Mouse (Mus musculus) liver, postnatal 0 days (tissue): Measurements from ENCODE around the gene Slc12a4. TPM values are rescaled to one million over a fixed set of nuclear protein-coding genes. Genes with fewer than 3 reads are reported as not detected.
A peak's percentile ranks its signal among the peaks of the same experiment; 100 is the strongest.

ENCODE experiments used
- ATAC-seq: fragments of 200-750 bp; cut with Nextera tagmentation; 2 replicates; pipeline ENCODE4 v1.8.0; 2017; ENCODE audit warnings: mild to moderate bottlenecking, moderate library complexity
- DNase-seq: peaks from one replicate; pipeline ENCODE4 v3.0.0-alpha.2; 2016
- H3K27ac ChIP-seq: fragments of 300-500 bp; sonication (generic); 2 replicates; pipeline ENCODE4 v1.5.1; 2014; ENCODE audit warnings: antibody characterized with exemption, moderate library complexity, mild to moderate bottlenecking, low read depth
- H3K27me3 ChIP-seq: fragments of 300-500 bp; sonication (generic); 2 replicates; pipeline ENCODE4 v1.6.1; 2014; ENCODE audit warnings: low read length, control low read depth, mixed read lengths; ENCODE audit not compliant: insufficient read depth
- H3K36me3 ChIP-seq: fragments of 300-500 bp; sonication (generic); replicated peaks from 2 replicates; pipeline ENCODE4 v1.6.1; 2014; ENCODE audit warnings: mild to moderate bottlenecking, control low read depth, low read length, moderate library complexity, mixed read lengths; ENCODE audit not compliant: insufficient read depth
- H3K4me1 ChIP-seq: fragments of 300-500 bp; sonication (generic); 2 replicates; pipeline ENCODE4 v1.6.1; 2014; ENCODE audit warnings: antibody characterized with exemption, mild to moderate bottlenecking, control low read depth; ENCODE audit not compliant: insufficient read depth
- H3K4me2 ChIP-seq: fragments of 300-500 bp; sonication (generic); 2 replicates; pipeline ENCODE4 v1.6.1; 2014; ENCODE audit warnings: low read depth, mild to moderate bottlenecking, low read length, moderate library complexity, mixed read lengths
- H3K4me3 ChIP-seq: fragments of 300-500 bp; sonication (generic); 2 replicates; pipeline ENCODE4 v1.5.1; 2014; ENCODE audit warnings: low read depth, low read length
- H3K9ac ChIP-seq: fragments of 300-500 bp; sonication (generic); replicated peaks from 2 replicates; pipeline ENCODE4 v1.6.1; 2014; ENCODE audit warnings: mild to moderate bottlenecking, moderate library complexity
- H3K9me3 ChIP-seq: fragments of 300-500 bp; sonication (generic); 2 replicates; pipeline ENCODE4 v1.6.1; 2016; ENCODE audit warnings: mild to moderate bottlenecking, control low read depth, low read length, mixed read lengths
- CTCF ChIP-seq: sonication (generic); IDR thresholded peaks from 2 replicates; pipeline ENCODE4 v1.5.1; 2016; ENCODE audit warnings: antibody characterized with exemption, low read depth
- EP300 ChIP-seq: IDR thresholded peaks from 2 replicates; pipeline ENCODE4 v1.6.1; 2016; ENCODE audit warnings: antibody characterized with exemption, low read depth, mild to moderate bottlenecking
- WGBS: fragments of 180-500 bp; shearing (Covaris S2); extraction: QIAGEN DNeasy Blood & Tissue Kit; methylation state at CpG from one replicate; pipeline ENCODE4 v1.1.7; 2014; ENCODE audit not compliant: insufficient replicate concordance; 5-methylcytosine and 5-hydroxymethylcytosine counted together
- polyA plus RNA-seq: library from polyadenylated mRNA; unstranded; fragments of >200 nt; fragmentation: Nextera tagmentation; extraction: Ambion mirVana; gene quantifications from 2 replicates; pipeline ENCODE4 v1.2.1, GENCODE M21; 2015

Gene Slc12a4
- polyA plus RNA-seq, 1 experiment from 2014 or later, result 5.2 TPM

DNA sequence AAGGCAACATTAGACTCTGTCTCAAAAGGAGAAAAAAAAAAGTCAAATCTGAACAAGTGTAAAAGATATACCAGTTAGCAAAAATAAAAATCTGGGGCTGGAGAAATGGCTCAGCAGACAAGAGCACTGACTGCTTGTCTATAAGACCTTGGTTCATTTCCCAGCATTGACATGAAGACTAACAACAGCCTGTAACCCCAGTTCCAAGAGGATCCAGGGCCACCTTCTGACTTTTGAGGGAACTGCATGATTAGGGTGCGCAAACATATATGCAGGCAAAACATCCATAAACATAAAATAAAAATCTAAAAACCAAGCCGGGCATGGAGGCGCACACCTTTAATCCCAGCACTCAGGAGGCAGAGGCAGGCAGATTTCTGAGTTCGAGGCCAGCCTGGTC lies 40.5 kb upstream of the Slc12a4 start:
- no peaks in the 10 kb centered on the region for H3K9me3 ChIP-seq
- DNase-seq (no peak), ATAC-seq (no peak)
- H3K4me3 ChIP-seq, result no peak overlapping the region
- no peaks in the 10 kb centered on the region for H3K36me3 ChIP-seq
- H3K27ac ChIP-seq, result no peak overlapping the region
- H3K4me1 ChIP-seq, result peaks cover 14% of the 10 kb centered on the region
- no peak overlapping the region for H3K4me2 ChIP-seq
- no peak overlapping the region for H3K9ac ChIP-seq
- WGBS, result 81% methylated on average over 4 of the region's 4 CpGs
- TF ChIP-seq EP300, result no peak
- peak; percentile 55 for TF ChIP-seq CTCF
- H3K27me3 ChIP-seq, result no peaks in the 10 kb centered on the region

DNA sequence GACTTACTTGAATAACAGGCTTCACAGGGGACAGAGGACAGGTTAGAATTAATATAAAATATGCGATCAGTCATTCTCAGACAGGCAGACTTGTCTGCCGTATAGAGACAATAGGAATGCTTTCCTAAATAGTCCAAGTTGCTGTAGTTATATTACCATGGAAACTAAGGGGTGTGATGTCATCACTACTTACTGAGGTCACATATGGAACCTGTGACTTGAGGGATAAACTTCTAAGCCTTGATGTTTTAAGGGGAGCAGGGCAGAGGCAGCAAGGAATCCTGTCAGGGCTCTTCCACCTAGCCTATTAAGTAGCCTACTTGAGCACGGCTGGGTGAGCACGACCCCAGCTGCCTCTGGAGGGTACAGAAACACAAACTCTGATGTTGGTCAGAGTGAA lies 40.0 kb upstream of the Slc12a4 start, which contains the start of gene Dpep2nb:
Dpep2nb (minus strand) TSS at position 101 of the 400 bp plus-strand sequence.
- Histone ChIP-seq H3K9ac (no peak within 1 kb of the TSS), H3K9me3 (no peaks in the 10 kb centered on the region), H3K36me3 (no peaks in the 10 kb centered on the region), H3K27ac (no peak within 1 kb of the TSS), H3K27me3 (no peaks in the 10 kb centered on the region), H3K4me2 (no peak within 1 kb of the TSS), H3K4me3 (no peak within 1 kb of the TSS), H3K4me1 (peaks cover 14% of the 10 kb centered on the region)
- TF ChIP-seq CTCF (no peak), EP300 (no peak)
- ATAC-seq (no peak), DNase-seq (no peak)
- 81% methylated on average over 4 of the region's 4 CpGs for WGBS

DNA sequence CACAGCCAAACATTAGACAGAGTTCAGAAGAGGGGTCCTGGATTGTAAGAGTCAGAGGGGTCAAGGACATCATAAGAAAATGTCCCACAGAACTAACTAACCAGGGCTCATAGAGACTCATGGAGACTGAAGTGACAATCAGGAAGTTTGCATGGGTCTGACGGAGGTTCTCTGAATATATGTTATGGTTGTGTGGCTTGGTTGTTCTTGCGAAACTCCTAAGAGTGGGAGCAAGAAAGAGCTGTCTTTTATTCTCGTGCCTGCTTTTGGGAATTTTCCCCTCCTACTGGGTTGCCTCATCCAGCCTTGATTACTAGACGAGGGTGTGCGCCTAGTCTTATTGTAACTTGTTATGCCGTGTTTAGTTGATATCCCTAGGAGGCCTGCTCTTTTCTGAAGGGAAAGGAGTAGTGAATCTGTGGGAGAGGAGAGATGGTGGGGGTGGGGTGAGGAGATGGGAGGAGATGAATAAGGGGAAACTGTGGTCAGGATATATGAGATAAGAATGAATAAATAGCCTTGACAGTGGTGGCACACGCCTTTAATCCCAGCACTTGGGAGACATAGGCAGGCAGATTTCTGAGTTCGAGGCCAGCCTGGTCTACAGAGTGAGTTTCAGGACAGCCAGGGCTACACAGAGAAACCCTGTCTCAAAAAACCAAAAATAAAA lies 38.8 kb upstream of the Slc12a4 start:
- H3K9ac ChIP-seq, result no peak overlapping the region
- WGBS, result 52% methylated on average over 8 of the region's 8 CpGs

DNA sequence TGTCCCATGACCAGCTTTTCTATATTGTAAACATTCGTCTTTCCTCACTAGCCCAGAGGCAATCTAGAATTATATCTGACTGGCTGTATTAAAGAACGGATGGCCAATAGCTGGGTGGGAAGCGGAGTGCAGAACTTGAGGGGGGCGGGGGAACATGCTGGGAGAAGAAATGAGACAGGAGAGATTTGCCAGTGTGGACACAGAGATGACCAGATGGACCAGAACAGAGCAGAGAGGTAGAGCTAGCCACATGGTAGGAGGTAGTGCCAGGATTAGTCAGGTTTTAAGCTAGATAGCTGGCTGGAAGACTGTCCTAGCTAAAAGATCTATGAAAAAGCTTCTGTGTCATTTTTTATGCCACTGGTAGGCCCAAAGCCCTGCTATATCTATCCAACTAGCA lies 36.0 kb upstream of the Slc12a4 start:
- Histone ChIP-seq H3K4me1 (peaks cover 7% of the 10 kb centered on the region), H3K36me3 (no peaks in the 10 kb centered on the region), H3K27ac (no peak overlapping the region), H3K9me3 (no peaks in the 10 kb centered on the region), H3K27me3 (no peaks in the 10 kb centered on the region), H3K4me2 (no peak overlapping the region), H3K4me3 (no peak overlapping the region), H3K9ac (no peak overlapping the region)
- WGBS, result 72% methylated on average over 4 of the region's 4 CpGs
- ATAC-seq, result no peak
- no peak for DNase-seq
- TF ChIP-seq EP300, result no peak

More for the DNA sequence above, 38.8 kb upstream of the Slc12a4 start:
- H3K27ac ChIP-seq, result no peak overlapping the region
- H3K27me3 ChIP-seq, result no peaks in the 10 kb centered on the region
- ATAC-seq, result no peak
- DNase-seq, result no peak
- TF ChIP-seq CTCF, result no peak
- TF ChIP-seq EP300, result no peak
- no peak overlapping the region for H3K4me3 ChIP-seq
- H3K9me3 ChIP-seq, result no peaks in the 10 kb centered on the region
- H3K36me3 ChIP-seq, result no peaks in the 10 kb centered on the region
- H3K4me1 ChIP-seq, result peaks cover 4% of the 10 kb centered on the region
- no peak overlapping the region for H3K4me2 ChIP-seq

DNA sequence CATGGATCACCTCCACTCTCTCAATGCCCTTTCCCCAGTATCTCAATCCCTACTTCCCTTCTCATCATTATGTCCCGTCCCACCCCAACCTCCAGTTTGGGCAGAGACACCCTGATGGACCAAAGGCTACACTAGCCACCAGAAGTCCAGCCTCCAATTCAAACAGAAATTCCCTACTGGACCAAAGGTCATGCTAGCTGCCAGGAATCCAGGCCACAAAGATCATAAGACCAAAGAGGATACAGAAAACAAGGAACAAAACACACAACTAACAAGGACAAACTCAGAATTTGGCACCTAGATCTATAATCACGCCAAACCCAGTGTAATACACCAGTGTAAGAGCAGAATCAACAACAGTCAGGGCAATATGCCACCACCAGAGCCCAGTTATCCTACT lies 33.1 kb upstream of the Slc12a4 start:
- TF ChIP-seq EP300 (peak; percentile 86), CTCF (no peak)
- DNase-seq (peak; percentile 56), ATAC-seq (peak; percentile 95)
- Histone ChIP-seq H3K27me3 (no peaks in the 10 kb centered on the region), H3K4me2 (no peak overlapping the region), H3K9ac (no peak overlapping the region), H3K27ac (peak overlapping the region; percentile 90), H3K36me3 (no peaks in the 10 kb centered on the region), H3K4me1 (peaks cover 17% of the 10 kb centered on the region), H3K9me3 (no peaks in the 10 kb centered on the region), H3K4me3 (no peak overlapping the region)
- 61% methylated on average over 2 of the region's 2 CpGs for WGBS

DNA sequence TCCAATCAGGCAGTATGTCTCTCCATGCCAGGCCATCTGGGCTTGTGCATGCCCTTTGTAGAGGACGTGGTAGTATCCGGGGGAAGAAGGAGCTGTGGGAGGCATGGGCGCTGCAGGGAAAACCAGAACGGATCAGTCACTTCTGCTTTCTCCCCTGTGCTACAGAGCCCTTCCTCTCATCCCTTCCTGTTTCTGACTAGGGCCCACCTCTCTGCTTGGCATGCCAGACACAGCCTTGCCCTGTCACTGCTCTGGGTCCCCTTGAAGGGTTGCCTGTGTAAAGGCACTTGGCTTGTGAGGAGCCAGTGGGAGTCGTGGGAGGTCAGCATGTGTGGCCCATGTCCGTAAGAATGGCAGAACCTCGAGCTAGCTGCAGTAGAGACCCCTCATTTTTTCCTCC lies 30.5 kb upstream of the Slc12a4 start:
- Histone ChIP-seq H3K9ac (no peak overlapping the region), H3K27me3 (no peaks in the 10 kb centered on the region), H3K4me3 (no peak overlapping the region), H3K4me1 (peaks cover 24% of the 10 kb centered on the region), H3K27ac (no peak overlapping the region), H3K9me3 (no peaks in the 10 kb centered on the region), H3K4me2 (no peak overlapping the region), H3K36me3 (no peaks in the 10 kb centered on the region)
- DNase-seq (no peak), ATAC-seq (no peak)
- TF ChIP-seq EP300, result no peak
- no peak for TF ChIP-seq CTCF
- WGBS, result 34% methylated on average over 4 of the region's 7 CpGs

DNA sequence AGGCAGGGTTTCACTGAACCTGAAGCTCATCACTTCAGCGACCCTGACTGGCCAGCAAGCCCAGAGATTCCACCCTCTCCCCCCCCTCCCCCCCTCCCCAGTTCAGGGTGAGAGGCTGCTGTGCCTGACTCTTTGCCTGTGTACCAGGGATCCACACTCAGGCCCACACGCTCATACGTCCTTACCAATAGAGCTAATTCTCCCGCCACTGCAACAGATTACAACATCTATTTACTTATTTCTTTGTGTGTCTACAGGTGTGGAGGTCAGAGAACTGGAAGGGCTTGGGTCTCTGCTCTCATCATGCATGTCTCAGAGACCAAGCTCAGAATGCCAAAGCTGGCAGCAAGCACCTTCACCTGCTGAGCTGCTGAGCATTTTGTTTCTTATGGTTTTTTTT lies 27.3 kb upstream of the Slc12a4 start:
- WGBS, result 25% methylated on average over 4 of the region's 4 CpGs
- H3K9ac ChIP-seq, result no peak overlapping the region
- peak overlapping the region; percentile 80 for H3K27ac ChIP-seq
- no peaks in the 10 kb centered on the region for H3K27me3 ChIP-seq
- H3K4me3 ChIP-seq, result no peak overlapping the region
- DNase-seq, result peak; percentile 30
- H3K9me3 ChIP-seq, result no peaks in the 10 kb centered on the region
- no peaks in the 10 kb centered on the region for H3K36me3 ChIP-seq
- no peak overlapping the region for H3K4me2 ChIP-seq
- TF ChIP-seq CTCF, result no peak
- TF ChIP-seq EP300, result no peak
- peak; percentile 83 for ATAC-seq
- peaks cover 24% of the 10 kb centered on the region for H3K4me1 ChIP-seq
